Mouse (Mus musculus) macrophage (primary cell): ENCODE measurements around the gene Zmym4. TPM values are rescaled to one million over a fixed set of nuclear protein-coding genes. Genes with fewer than 3 reads are reported as not detected.

Source experiments
- H3K27ac ChIP-seq: fragments of 350-480 bp; formaldehyde crosslinking; 2 replicates; pipeline ENCODE4 v1.9.0; 2021
- H3K36me3 ChIP-seq: fragments of 350-480 bp; formaldehyde crosslinking; 2 replicates; pipeline ENCODE4 v1.9.0; 2021; ENCODE audit errors: inconsistent target
- H3K4me3 ChIP-seq: fragments of 350-480 bp; formaldehyde crosslinking; 2 replicates; pipeline ENCODE4 v1.9.0; 2021; ENCODE audit errors: inconsistent target
- H3K79me2 ChIP-seq: fragments of 350-480 bp; formaldehyde crosslinking; 2 replicates; pipeline ENCODE4 v1.9.0; 2021; ENCODE audit errors: inconsistent target
- WGBS: methylation state at CpG from one replicate; pipeline ENCODE4 v1.1.7; 2026; ENCODE audit warnings: inconsistent platforms; ENCODE audit not compliant: missing documents; 5-methylcytosine and 5-hydroxymethylcytosine counted together
- polyA plus RNA-seq: library from polyadenylated mRNA; stranded (reverse); fragments of 250-400 nt; gene quantifications from 3 replicates; pipeline ENCODE4 v1.2.4, GENCODE M21; 2018; ENCODE audit warnings: inconsistent platforms

Zmym4 gene
- polyA plus RNA-seq, 1 experiment from 2014 or later = 14.7 TPM

DNA sequence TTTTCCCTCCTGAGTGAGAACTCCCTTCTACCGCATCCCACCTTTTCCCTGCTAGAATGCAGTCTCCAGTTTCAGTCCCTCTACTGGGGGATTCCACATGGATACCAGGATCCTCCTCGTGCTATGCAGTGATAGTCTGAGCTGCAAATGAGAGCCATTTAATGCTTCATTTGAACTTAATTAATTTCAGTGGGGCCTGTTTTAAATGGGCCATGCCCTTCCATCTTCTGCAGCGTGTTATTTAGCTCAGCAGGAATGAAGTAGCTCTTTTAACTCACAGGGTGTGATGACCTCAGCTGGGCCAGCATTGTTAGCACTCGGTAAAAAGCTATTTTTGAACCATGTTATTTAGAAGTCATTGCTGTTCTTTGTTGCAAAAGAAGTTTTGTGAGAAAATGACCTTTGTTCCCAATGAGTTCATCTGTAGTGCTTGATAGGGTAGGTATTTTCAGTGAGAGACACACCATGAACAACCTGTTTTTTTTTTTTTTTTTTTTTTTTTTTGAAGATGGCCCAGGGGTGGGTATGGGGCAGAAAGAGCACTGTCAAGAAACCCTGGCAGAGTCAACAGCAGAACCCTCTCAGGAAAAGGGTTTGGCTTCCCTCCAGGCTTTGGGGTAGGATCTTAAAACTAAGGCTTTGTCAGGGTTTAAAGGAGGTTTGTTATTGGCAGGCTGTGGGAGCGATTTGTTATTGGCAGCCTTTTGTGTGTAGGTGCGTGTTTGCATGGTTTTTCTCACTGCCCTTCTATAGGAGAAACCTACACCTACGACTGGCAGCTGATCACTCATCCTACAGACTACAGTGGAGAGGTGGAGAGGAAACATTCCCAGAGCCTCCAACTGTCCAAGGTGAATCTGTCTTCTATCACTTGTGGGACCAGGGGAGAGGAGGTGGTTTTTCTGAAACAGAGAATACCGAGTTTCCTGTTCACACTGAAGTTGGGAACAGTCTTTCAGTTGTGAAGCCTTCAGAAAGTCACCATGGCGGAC is 144.7 kb downstream of the Zmym4 start:
- no peaks in the 10 kb centered on the region for H3K79me2 ChIP-seq
- no peak overlapping the region for H3K4me3 ChIP-seq
- H3K27ac ChIP-seq = no peak overlapping the region
- H3K36me3 ChIP-seq = no peaks in the 10 kb centered on the region
- WGBS = 89% methylated on average over 9 of the region's 9 CpGs

DNA sequence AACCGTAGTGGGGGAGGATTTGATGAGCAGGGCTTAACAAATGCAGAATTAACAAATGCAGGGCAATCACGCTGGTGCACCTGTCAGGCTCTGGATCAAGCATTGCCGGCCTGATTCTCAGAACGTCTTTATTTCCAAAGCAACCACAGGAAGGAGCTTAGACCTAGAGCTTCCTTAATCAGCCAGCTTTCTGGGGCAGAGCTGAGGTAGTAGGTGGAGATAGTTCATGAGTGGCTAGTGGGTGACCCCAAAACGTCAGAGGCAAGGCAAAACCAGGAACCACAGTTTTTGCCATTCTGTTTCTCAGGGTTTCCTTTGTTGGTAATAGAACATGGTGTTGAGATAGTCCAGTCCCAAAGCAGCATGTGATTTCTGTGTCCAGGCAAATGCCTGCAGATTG is 153.1 kb downstream of the Zmym4 start:
- Histone ChIP-seq H3K36me3 (peaks cover 11% of the 10 kb centered on the region), H3K27ac (no peak overlapping the region)
- 19% methylated on average over 5 of the region's 5 CpGs for WGBS

DNA sequence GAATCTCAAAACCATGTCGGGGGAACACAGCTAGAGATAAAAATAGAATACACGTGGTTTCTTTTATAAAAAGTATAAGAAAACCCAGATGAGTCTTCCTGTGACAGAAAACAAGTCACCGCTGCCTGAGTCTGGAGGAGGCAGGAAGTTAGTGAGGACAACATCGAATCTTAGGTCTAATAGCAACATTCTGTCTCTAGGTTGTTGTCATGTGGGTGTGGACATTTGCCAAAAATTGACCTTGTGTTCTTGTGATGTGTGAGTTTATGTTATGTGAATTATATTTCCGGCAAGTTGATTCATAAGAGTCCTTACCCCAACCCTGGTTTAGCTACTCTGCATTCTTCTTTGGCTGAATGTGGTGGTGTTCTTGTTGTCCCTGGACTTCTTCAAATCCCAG is 154.7 kb downstream of the Zmym4 start:
- H3K79me2 ChIP-seq = no peaks in the 10 kb centered on the region
- H3K27ac ChIP-seq = no peak overlapping the region

More for the DNA sequence above, 153.1 kb downstream of the Zmym4 start:
- Histone ChIP-seq H3K79me2 (no peaks in the 10 kb centered on the region), H3K4me3 (no peak overlapping the region)

More for the DNA sequence above, 154.7 kb downstream of the Zmym4 start:
- peaks cover 15% of the 10 kb centered on the region for H3K36me3 ChIP-seq
- H3K4me3 ChIP-seq = no peak overlapping the region
- 47% methylated on average over 5 of the region's 5 CpGs for WGBS

Other genes starting within 250 kb of the Zmym4 start
- gene Tfap2e, start 231.9 kb downstream of the Zmym4 start, polyA plus RNA-seq = not detected in 3 replicates
- 9.4 to 21.9 TPM (median 12.3 TPM) in 3 replicates for gene Ncdn, start 214.7 kb downstream of the Zmym4 start, polyA plus RNA-seq
- 25.7 to 27.5 TPM (median 26.7 TPM) in 3 replicates for gene AU040320, start 214.6 kb downstream of the Zmym4 start, polyA plus RNA-seq
- gene Sfpq, start 53.2 kb upstream of the Zmym4 start, polyA plus RNA-seq = 107 to 312 TPM (median 142 TPM) in 3 replicates
- gene Zmym1, start 93.0 kb upstream of the Zmym4 start, polyA plus RNA-seq = 4.2 to 5.6 TPM (median 4.4 TPM) in 3 replicates
- gene Zmym6, start 109.2 kb upstream of the Zmym4 start, polyA plus RNA-seq = 7.1 to 12.6 TPM (median 10.1 TPM) in 3 replicates
- gene Tmem35b, start 155.6 kb upstream of the Zmym4 start, polyA plus RNA-seq = 16.5 to 26.8 TPM (median 18.8 TPM) in 3 replicates
- gene Dlgap3, start 201.1 kb upstream of the Zmym4 start, polyA plus RNA-seq = not detected in 3 replicates